Mouse (Mus musculus) intestine, embryonic 16.5 days (tissue): Measurements from ENCODE around the gene Prss21. TPM values are rescaled to one million over a fixed set of nuclear protein-coding genes. Genes with fewer than 3 reads are reported as not detected.

Source experiments
- ATAC-seq: fragments of 200-750 bp; cut with Nextera tagmentation; 2 replicates; pipeline ENCODE4 v1.8.0; 2017; ENCODE audit warnings: moderate TSS enrichment, moderate library complexity
- H3K27ac ChIP-seq: fragments of 300-500 bp; sonication (generic); 2 replicates; pipeline ENCODE4 v1.5.1; 2014; ENCODE audit warnings: mild to moderate bottlenecking, low read length
- H3K27me3 ChIP-seq: fragments of 300-500 bp; sonication (generic); replicated peaks from 2 replicates; pipeline ENCODE4 v1.6.1; 2014; ENCODE audit warnings: low read length, control low read depth, mixed read lengths; ENCODE audit not compliant: control insufficient read depth, insufficient read depth
- H3K36me3 ChIP-seq: fragments of 300-500 bp; sonication (generic); 2 replicates; pipeline ENCODE4 v1.6.1; 2014; ENCODE audit warnings: low read length, control low read depth; ENCODE audit not compliant: control insufficient read depth, insufficient read depth
- H3K4me1 ChIP-seq: fragments of 300-500 bp; sonication (generic); 2 replicates; pipeline ENCODE4 v1.6.1; 2014; ENCODE audit warnings: low read length, control low read depth, mixed read lengths; ENCODE audit not compliant: control insufficient read depth, insufficient read depth
- H3K4me2 ChIP-seq: fragments of 300-500 bp; sonication (generic); 2 replicates; pipeline ENCODE4 v1.6.1; 2014; ENCODE audit warnings: low read depth, low read length, control low read depth
- H3K4me3 ChIP-seq: fragments of 300-500 bp; sonication (generic); 2 replicates; pipeline ENCODE4 v1.5.1; 2014; ENCODE audit warnings: mild to moderate bottlenecking, low read length
- H3K9ac ChIP-seq: fragments of 300-500 bp; sonication (generic); 2 replicates; pipeline ENCODE4 v1.6.1; 2014; ENCODE audit warnings: low read depth, low read length
- H3K9me3 ChIP-seq: fragments of 300-500 bp; sonication (generic); 2 replicates; pipeline ENCODE4 v1.6.1; 2016; ENCODE audit warnings: low read length, control low read depth; ENCODE audit not compliant: control insufficient read depth
- WGBS: fragments of 180-500 bp; shearing (Covaris S2); extraction: QIAGEN DNeasy Blood & Tissue Kit; methylation state at CpG from one replicate; pipeline ENCODE4 v1.1.7; 2014; 5-methylcytosine and 5-hydroxymethylcytosine counted together
- polyA plus RNA-seq: library from polyadenylated mRNA; unstranded; fragments of >200 nt; fragmentation: Nextera tagmentation; extraction: Ambion mirVana; gene quantifications from 2 replicates; pipeline ENCODE4 v1.2.1, GENCODE M21; 2015

Prss21 gene
- not detected in 2 replicates for polyA plus RNA-seq

DNA sequence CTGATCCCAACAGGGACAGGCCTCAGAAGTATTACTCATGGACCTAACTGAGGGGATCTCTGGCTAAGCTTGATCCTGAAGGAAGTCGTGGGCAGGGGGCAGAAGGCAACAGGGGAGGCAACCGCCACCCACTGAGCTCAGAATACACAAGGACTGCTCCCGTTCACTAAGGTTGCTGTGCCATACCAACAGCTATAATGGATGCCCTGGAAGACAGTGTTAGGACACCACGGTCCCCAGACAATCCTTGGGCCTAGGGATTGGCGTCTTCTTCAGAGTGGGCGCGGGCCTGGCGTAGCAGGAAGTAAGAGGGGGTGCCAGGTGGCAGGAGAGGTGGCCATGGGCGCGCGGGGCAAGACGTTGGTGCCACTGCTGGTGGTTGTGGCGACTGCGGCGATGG is at the start of gene Prss21:
Gene Prss21, plus strand, starts transcription at position 301 of the 400 bp plus-strand sequence.
- no peak for ATAC-seq
- Histone ChIP-seq H3K4me1 (no peaks in the 10 kb centered on the region), H3K27ac (no peak within 1 kb of the TSS), H3K4me2 (no peak within 1 kb of the TSS), H3K9me3 (no peaks in the 10 kb centered on the region; the same call in 1 of the 2 replicates), H3K4me3 (no peak within 1 kb of the TSS), H3K36me3 (no peaks in the 10 kb centered on the region), H3K27me3 (no peaks in the 10 kb centered on the region), H3K9ac (no peak within 1 kb of the TSS)
- WGBS: 89% methylated on average over 15 of the region's 15 CpGs

DNA sequence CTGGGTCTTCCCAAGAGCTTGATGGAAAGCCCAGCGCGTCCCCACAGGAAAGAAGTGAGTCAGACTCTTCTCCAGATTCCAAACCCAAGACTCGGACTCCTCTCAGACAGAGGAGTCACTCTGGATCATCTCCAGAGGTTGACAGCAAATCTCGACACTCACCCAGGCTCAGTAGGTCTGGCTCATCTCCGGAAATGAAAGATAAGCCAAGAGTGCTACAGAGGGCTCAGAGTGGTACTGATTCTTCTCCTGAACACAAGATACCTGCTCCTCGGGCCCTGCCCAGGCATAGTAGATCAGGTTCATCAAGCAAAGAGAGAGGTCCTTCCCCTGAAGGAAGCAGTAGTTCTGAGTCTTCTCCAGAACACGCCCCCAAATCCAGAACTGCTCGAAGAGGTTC is 49.3 kb upstream of the Prss21 start:
- Histone ChIP-seq H3K9me3 (peaks cover 11% of the 10 kb centered on the region), H3K4me1 (no peaks in the 10 kb centered on the region), H3K4me2 (no peak overlapping the region), H3K27ac (no peak overlapping the region), H3K36me3 (peaks cover 83% of the 10 kb centered on the region), H3K4me3 (no peak overlapping the region), H3K9ac (no peak overlapping the region), H3K27me3 (no peaks in the 10 kb centered on the region)
- no peak for ATAC-seq
- WGBS: 99% methylated on average over 8 of the region's 8 CpGs

DNA sequence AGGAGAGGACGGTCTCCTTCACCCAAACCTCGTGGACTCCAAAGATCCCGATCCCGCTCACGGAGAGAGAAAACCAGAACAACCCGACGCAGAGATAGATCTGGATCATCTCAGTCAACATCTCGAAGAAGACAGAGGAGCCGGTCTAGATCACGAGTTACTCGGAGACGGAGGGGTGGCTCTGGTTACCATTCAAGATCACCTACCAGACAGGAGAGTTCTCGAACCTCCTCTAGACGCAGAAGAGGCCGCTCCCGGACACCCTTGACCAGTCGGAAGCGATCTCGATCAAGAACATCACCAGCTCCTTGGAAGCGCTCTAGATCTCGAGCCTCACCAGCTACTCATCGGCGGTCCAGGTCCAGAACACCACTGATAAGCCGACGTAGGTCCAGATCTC is 48.6 kb upstream of the Prss21 start:
- H3K9me3 ChIP-seq: peaks cover 11% of the 10 kb centered on the region
- WGBS: 97% methylated on average over 25 of the region's 25 CpGs
- ATAC-seq: no peak
- H3K27me3 ChIP-seq: no peaks in the 10 kb centered on the region
- no peaks in the 10 kb centered on the region for H3K4me1 ChIP-seq
- no peak overlapping the region for H3K9ac ChIP-seq
- no peak overlapping the region for H3K4me2 ChIP-seq
- peaks cover 83% of the 10 kb centered on the region for H3K36me3 ChIP-seq
- H3K27ac ChIP-seq: no peak overlapping the region
- H3K4me3 ChIP-seq: no peak overlapping the region

DNA sequence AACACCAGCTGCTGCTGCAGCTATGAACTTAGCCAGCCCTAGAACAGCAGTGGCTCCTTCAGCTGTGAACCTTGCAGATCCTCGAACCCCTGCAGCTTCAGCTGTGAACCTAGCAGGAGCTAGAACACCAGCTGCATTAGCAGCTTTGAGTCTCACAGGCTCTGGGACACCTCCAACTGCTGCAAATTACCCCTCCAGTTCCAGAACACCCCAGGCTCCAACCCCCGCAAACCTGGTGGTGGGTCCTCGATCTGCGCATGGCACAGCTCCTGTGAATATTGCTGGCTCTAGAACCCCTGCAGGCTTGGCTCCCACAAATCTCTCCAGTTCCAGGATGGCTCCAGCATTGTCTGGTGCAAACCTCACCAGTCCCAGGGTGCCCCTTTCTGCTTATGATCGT is 47.1 kb upstream of the Prss21 start:
- peaks cover 11% of the 10 kb centered on the region for H3K9me3 ChIP-seq
- no peak overlapping the region for H3K4me3 ChIP-seq
- ATAC-seq: no peak
- no peaks in the 10 kb centered on the region for H3K4me1 ChIP-seq
- 95% methylated on average over 5 of the region's 5 CpGs for WGBS
- peaks cover 75% of the 10 kb centered on the region for H3K36me3 ChIP-seq
- no peak overlapping the region for H3K27ac ChIP-seq
- no peaks in the 10 kb centered on the region for H3K27me3 ChIP-seq
- H3K9ac ChIP-seq: no peak overlapping the region
- H3K4me2 ChIP-seq: no peak overlapping the region

DNA sequence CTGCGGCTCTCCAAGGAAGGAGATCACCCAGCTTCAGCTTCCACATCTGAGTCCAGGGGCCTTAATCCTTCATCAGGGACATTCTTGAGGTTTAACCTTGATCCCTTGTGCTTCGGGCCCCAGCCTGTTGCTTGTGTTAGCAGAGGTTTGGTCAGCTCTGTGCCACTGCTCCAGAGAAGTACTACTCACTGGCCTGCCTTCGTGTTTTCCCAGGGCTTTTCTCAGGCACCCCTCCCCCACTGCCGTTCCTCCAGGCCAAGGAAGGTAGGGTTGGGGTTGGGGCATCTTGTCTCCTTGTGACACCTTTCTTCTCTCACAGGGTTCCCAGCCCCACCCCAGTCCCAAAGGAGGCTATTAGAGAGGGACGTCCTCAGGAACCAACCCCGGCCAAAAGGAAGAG is 45.8 kb upstream of the Prss21 start:
- no peak overlapping the region for H3K9ac ChIP-seq
- H3K9me3 ChIP-seq: peaks cover 11% of the 10 kb centered on the region
- H3K4me1 ChIP-seq: 0 out of 2 replicates have a peak, but pooled peaks cover 2% of the 10 kb centered on the region
- H3K27ac ChIP-seq: no peak overlapping the region
- no peak for ATAC-seq
- WGBS: 69% methylated on average over 6 of the region's 6 CpGs
- H3K36me3 ChIP-seq: peaks cover 61% of the 10 kb centered on the region
- no peaks in the 10 kb centered on the region for H3K27me3 ChIP-seq
- no peak overlapping the region for H3K4me3 ChIP-seq
- no peak overlapping the region for H3K4me2 ChIP-seq

DNA sequence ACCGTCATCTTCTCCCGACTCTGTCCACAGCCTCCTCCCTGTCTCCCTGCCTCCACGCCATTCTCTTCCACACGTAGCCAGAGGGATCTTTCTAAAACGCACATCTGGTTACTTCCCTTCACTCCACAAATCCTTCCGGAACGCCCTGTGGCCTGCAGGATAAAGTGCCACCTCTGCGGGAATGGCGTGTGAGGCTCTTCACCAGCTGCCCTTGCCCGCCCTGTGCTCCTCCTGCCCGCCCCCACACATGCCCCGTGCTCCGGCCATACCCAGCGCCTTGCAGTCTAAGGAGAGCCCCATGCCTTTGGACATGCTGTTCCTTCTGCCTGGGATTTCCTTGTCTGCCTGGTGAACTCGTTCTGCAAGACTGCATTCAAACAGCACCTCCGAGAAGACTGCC is 44.8 kb upstream of the Prss21 start:
- Histone ChIP-seq H3K27ac (no peak overlapping the region), H3K9me3 (peaks cover 11% of the 10 kb centered on the region), H3K4me2 (no peak overlapping the region), H3K27me3 (no peaks in the 10 kb centered on the region), H3K4me1 (peaks cover 6% of the 10 kb centered on the region; the same call in 1 of the 2 replicates), H3K36me3 (peaks cover 52% of the 10 kb centered on the region), H3K4me3 (no peak overlapping the region), H3K9ac (no peak overlapping the region)
- WGBS: 86% methylated on average over 16 of the region's 16 CpGs
- no peak for ATAC-seq

DNA sequence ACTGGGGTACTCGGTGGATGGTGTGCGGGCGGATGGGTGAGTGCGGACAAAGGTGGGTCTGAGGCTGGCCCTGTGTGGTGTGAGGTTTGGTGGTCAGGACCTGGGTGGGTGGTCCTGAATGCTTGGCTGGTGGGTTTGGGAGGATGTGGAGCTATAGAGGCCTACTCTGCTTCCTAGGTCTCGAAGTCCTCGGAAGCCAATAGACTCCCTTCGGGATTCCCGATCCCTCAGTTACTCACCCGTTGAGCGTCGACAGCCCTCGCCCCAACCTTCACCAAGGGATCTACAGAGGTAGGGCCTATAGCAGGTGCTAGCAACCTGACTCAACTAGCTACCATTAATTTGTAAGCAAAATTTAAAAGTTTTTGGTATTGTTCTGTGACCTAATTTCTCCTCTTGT is 44.2 kb upstream of the Prss21 start:
- no peak overlapping the region for H3K4me2 ChIP-seq
- 86% methylated on average over 12 of the region's 12 CpGs for WGBS
- H3K36me3 ChIP-seq: peaks cover 46% of the 10 kb centered on the region
- H3K27ac ChIP-seq: no peak overlapping the region
- no peak overlapping the region for H3K9ac ChIP-seq
- peaks cover 7% of the 10 kb centered on the region for H3K9me3 ChIP-seq
- peaks cover 8% of the 10 kb centered on the region; the same call in 1 of the 2 replicates for H3K4me1 ChIP-seq
- no peak for ATAC-seq
- H3K4me3 ChIP-seq: no peak overlapping the region
- H3K27me3 ChIP-seq: no peaks in the 10 kb centered on the region

DNA sequence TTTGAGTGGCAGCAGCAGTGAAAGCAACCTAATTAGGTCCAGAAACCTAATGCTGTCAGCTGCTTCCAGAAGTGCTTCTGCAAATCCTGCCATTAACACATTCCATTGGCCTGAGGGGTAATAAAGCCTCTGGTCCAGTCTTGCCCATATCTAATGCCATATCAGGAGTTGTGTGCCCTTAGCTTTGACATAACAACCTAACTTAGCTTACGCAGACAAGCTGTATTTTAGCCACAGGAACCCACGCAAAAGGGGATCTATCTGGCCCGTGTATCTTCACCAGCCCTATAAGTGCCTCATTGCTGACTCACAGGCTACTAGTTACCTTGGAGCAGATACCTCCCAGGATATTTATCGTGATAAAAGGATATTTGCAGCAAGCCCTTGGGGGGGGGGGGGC is 42.3 kb upstream of the Prss21 start:
- Histone ChIP-seq H3K36me3 (peaks cover 26% of the 10 kb centered on the region), H3K4me1 (peaks cover 8% of the 10 kb centered on the region; the same call in 1 of the 2 replicates), H3K9ac (no peak overlapping the region), H3K4me2 (no peak overlapping the region), H3K4me3 (no peak overlapping the region), H3K27ac (no peak overlapping the region), H3K27me3 (no peaks in the 10 kb centered on the region), H3K9me3 (no peaks in the 10 kb centered on the region)
- ATAC-seq: no peak
- WGBS: 84% methylated on average over 4 of the region's 4 CpGs

DNA sequence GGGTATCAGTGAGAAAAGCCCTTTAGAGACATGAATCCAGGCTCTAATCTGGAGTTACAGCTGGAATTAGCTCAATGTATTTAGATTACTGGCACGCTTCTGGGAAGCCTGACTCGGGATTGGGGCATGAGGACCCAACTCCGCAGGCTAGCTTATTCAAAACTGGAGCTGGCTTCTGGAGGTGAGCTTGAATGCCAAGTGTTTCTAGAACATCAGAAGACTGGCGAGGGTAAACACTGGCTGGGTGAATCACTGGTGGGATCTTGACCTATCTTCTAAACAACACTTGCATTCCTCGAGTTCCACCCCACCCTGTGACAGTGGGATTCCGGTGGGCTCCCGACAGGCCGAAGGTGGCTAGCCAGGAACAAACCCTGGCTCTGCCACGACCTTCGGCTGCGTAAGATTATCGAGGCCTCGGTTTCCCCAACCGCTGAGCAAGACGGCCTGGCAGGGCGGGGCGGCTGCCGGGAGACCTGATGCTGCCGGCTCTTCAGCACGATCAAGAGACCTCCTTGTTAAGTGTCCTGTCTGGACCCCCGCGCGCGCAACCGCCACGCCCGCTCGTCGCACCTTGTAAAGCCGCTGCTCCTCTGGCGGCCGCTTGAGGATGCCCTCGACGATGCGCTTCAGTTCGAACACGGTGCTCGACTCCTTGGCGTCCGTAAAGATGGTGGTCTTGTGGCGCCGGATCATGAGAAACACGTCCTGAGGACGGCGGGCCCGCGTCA is 39.4 kb upstream of the Prss21 start:
- ATAC-seq: peak; percentile 81
- under 1% methylated on average over 47 of the region's 47 CpGs for WGBS
- Histone ChIP-seq H3K9ac (peak overlapping the region; percentile 89), H3K4me3 (peak overlapping the region; percentile 84), H3K27me3 (no peaks in the 10 kb centered on the region; the same call in 1 of the 2 replicates), H3K27ac (peak overlapping the region; percentile 73), H3K9me3 (no peaks in the 10 kb centered on the region), H3K4me1 (peaks cover 8% of the 10 kb centered on the region; the same call in 1 of the 2 replicates), H3K4me2 (peak overlapping the region; percentile 83), H3K36me3 (peaks cover 6% of the 10 kb centered on the region; the same call in 1 of the 2 replicates)
